Mouse (Mus musculus) heart, adult 2 months (tissue): ENCODE data around the gene Plac1. TPM values are rescaled to one million over a fixed set of nuclear protein-coding genes. Genes with fewer than 3 reads are reported as not detected.
"Not testable (repeated sequence)": the region's sequence is repeated elsewhere in the genome, so short reads cannot be mapped to it uniquely, and the experiment has no call there.

ENCODE experiments used
- DNase-seq, 2 experiments: peaks; one replicate each; pipeline ENCODE4 v3.0.0; 2021
- H3K27ac ChIP-seq: fragments of 200-600 bp; 2 replicates; pipeline ENCODE4 v1.8.1; 2022
- H3K27me3 ChIP-seq: fragments of 200-500 bp; 2 replicates; pipeline ENCODE4 v1.6.1; 2012; ENCODE audit warnings: mild to moderate bottlenecking, low read length, inconsistent platforms, mixed read lengths; ENCODE audit not compliant: control insufficient read depth, insufficient read depth
- H3K36me3 ChIP-seq: fragments of 200-500 bp; 2 replicates; pipeline ENCODE4 v1.6.1; 2012; ENCODE audit warnings: low read length, inconsistent platforms; ENCODE audit not compliant: control insufficient read depth, insufficient read depth
- H3K4me1 ChIP-seq: fragments of 200-500 bp; 2 replicates; pipeline ENCODE4 v1.6.1; 2011; ENCODE audit warnings: low read length; ENCODE audit not compliant: control insufficient read depth, insufficient read depth
- H3K4me3 ChIP-seq: fragments of 200-600 bp; 2 replicates; pipeline ENCODE4 v1.8.1; 2022
- H3K79me2 ChIP-seq: fragments of 200-500 bp; replicated peaks from 2 replicates; pipeline ENCODE4 v1.6.1; 2012; ENCODE audit warnings: mild to moderate bottlenecking, inconsistent platforms, low read length, moderate library complexity, mixed read lengths; ENCODE audit not compliant: control insufficient read depth, insufficient read depth
- H3K9ac ChIP-seq: fragments of 200-500 bp; 2 replicates; pipeline ENCODE4 v1.6.1; 2012; ENCODE audit warnings: low read depth, mild to moderate bottlenecking, control low read depth, inconsistent platforms, low read length, mixed read lengths
- CTCF ChIP-seq: fragments of 200-600 bp; IDR thresholded peaks from 2 replicates; pipeline ENCODE4 v1.8.1; 2022; ENCODE audit warnings: antibody characterized with exemption, mild to moderate bottlenecking, moderate library complexity
- EP300 ChIP-seq: fragments of 200-500 bp; IDR thresholded peaks from 2 replicates; pipeline ENCODE4 v1.6.1; 2011; ENCODE audit warnings: low read depth, low read length, control low read depth; ENCODE audit not compliant: insufficient read depth
- POLR2A ChIP-seq: fragments of 200-500 bp; IDR thresholded peaks from 2 replicates; pipeline ENCODE4 v1.6.1; 2011; ENCODE audit warnings: mild to moderate bottlenecking, low read depth, low read length, control low read depth; ENCODE audit not compliant: insufficient read depth
- WGBS: fragments of 180-500 bp; shearing (Covaris S2); methylation state at CpG from one replicate; pipeline ENCODE4 v1.1.7; 2018; 5-methylcytosine and 5-hydroxymethylcytosine counted together
- intact Hi-C: fragments of 180-260 bp; cut with DNase I; formaldehyde crosslinking; loops from one replicate; pipeline ENCODE4 v1.15.1; 2025
- long read RNA-seq: library from polyadenylated mRNA; stranded (forward); transcript quantifications from one replicate; pipeline ENCODE4 v2.0.0, GENCODE M21; 2021
- polyA plus RNA-seq: library from polyadenylated mRNA; depleted of rRNA; stranded (reverse); fragments of >200 nt; gene quantifications from 2 replicates; pipeline ENCODE4 v1.2.3, GENCODE M21; 2012; rRNA removed
- total RNA-seq, 2 experiments: library from RNA; stranded (reverse); gene quantifications; 2 replicates each; pipeline ENCODE4 v1.2.3; 2021

Plac1 gene
- total RNA-seq (not detected), polyA plus RNA-seq (0.38 TPM in 1 of 2 replicates, not detected in the other)
- long read RNA-seq = 0 reads

DNA sequence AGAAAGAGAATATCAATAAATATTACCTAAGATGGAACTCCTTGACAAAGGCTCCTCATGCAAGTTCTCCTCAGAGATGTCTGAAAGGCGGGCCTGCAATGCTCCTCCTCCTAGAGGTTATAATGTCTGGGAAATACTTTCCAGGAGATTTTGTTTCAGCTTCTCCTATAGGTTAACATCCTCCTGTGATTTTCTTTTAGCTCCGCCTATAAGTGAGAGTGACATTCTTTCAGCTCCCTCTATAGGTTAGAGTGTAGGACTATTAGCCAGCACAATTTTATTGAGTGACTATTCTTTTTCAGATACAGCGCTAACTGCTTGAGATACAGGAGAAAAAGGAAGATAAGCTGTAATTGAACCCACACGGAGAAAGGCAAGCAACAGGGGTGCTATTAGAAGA, at the start of gene Plac1:
Gene Plac1 (minus strand): TSS at position 101 of the 400 bp plus-strand sequence.
- H3K9ac ChIP-seq = no peak within 1 kb of the TSS
- no peak within 1 kb of the TSS for H3K4me3 ChIP-seq
- DNase-seq = no peak
- H3K36me3 ChIP-seq = no peaks in the 10 kb centered on the region
- 70% methylated on average over 4 of the region's 4 CpGs for WGBS
- H3K79me2 ChIP-seq = no peaks in the 10 kb centered on the region
- intact Hi-C loops = no loop called here
- TF ChIP-seq EP300 = no peak
- no peak for TF ChIP-seq CTCF
- TF ChIP-seq POLR2A = no peak
- H3K27ac ChIP-seq = no peak within 1 kb of the TSS
- H3K27me3 ChIP-seq = no peaks in the 10 kb centered on the region
- H3K4me1 ChIP-seq = no peaks in the 10 kb centered on the region

DNA sequence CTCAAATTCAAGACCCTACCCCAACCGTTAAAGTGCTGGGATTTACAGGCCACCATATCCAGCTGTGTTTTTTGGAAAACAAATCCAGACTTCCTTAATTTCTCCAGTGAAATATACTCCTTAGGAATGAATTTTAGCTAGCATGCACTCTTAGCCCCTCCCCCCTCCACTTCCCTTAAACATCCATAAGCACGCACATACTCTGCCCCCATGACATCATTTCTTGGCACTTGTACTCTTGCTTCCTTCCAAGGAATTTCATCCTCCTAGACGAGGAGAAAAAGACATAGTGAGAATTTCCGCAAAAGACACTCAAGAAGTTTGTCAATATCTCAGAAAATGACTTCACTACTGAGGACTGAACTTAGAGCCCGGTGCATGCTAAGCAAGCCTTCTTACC, 48.0 kb upstream of the Plac1 start:
- no peak for TF ChIP-seq POLR2A
- no peak for TF ChIP-seq CTCF
- no peak for TF ChIP-seq EP300
- Histone ChIP-seq H3K27ac (no peak overlapping the region), H3K27me3 (no peaks in the 10 kb centered on the region), H3K4me1 (no peaks in the 10 kb centered on the region), H3K79me2 (no peaks in the 10 kb centered on the region), H3K9ac (no peak overlapping the region), H3K4me3 (no peak overlapping the region), H3K36me3 (no peaks in the 10 kb centered on the region)
- DNase-seq = no peak
- 54% methylated on average over 5 of the region's 5 CpGs for WGBS
- intact Hi-C loops = no loop called here

DNA sequence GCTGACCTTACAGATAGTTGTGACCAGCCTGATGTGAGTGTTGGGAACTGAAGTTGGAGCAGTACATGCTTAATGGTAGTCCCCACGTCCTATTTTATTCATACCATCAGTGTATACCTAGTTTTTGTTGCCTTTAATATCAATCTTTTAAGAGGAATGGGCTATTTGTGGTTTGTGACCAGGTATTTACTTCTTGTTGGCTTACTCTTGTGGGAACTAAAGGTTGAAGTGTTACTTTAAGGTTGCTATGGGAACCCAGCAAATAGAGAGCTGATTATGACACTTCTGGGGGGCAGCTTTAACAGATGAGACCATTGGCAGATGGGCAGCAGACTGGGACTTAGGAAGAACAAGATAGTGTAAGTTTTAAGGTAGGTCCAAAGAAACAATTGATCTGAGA, 33.2 kb upstream of the Plac1 start, which contains the start of gene Fam122c:
Gene Fam122c (plus strand): TSS at position 301 of the 400 bp plus-strand sequence.
- Histone ChIP-seq H3K27me3 (no peaks in the 10 kb centered on the region), H3K36me3 (no peaks in the 10 kb centered on the region), H3K4me3 (no peak within 1 kb of the TSS), H3K4me1 (peaks cover 1% of the 10 kb centered on the region; the same call in 1 of the 2 replicates), H3K9ac (no peak within 1 kb of the TSS), H3K79me2 (no peaks in the 10 kb centered on the region), H3K27ac (no peak within 1 kb of the TSS)
- no peak for DNase-seq
- WGBS = 52% methylated on average over 1 of the region's 1 CpGs
- TF ChIP-seq EP300 (no peak), CTCF (no peak), POLR2A (no peak)
- intact Hi-C loops = loop anchor here (5.0 kb wide), 1 partner anchor 94 kb away; no protein-coding TSS in a partner anchor

DNA sequence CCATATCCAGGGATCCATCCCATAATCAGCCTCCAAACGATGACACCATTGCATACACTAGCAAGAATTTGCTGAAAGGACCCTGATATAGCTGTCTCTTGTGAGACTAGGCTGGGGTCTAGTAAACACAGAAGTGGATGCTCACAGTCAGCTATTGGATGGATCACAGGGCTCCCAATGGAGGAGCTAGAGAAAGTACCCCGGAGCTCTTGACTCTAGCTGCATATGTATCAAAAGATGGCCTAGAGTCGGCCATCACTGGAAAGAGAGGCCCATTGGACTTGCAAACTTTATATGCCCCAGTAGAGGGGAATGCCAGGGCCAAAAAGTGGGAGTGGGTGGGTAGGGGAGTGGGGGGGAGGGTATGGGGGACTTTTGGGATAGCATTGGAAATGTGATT, 31.7 kb upstream of the Plac1 start:
- not testable (repeated sequence) for H3K4me1 ChIP-seq, H3K36me3 ChIP-seq, H3K27ac ChIP-seq, DNase-seq, H3K27me3 ChIP-seq, H3K4me3 ChIP-seq, H3K79me2 ChIP-seq, H3K9ac ChIP-seq
- 76% methylated on average over 3 of the region's 3 CpGs for WGBS
- intact Hi-C loops = loop anchor here (5.0 kb wide), 1 partner anchor 96 kb away; no protein-coding TSS in a partner anchor

DNA sequence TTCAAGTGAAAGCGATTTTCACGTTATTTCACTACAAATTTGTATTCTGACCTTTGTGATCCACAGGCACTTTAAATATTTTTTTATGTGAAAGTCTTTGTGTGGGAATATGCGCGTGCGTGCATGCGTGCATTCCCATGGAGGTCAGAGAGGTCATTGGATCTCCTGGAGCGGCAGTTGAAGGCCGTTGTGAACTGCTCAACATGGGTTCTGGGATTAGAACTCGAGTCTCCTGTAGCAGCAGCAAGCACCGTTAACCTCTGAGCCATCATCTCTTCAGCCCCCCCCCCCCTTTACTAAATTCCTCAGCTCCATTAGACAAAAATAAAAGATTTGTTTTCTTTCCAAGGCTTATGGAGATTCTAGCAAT, 30.1 kb upstream of the Plac1 start:
- no peaks in the 10 kb centered on the region for H3K36me3 ChIP-seq
- intact Hi-C loops = loop anchor here (5.0 kb wide), 1 partner anchor 97 kb away; no protein-coding TSS in a partner anchor
- H3K9ac ChIP-seq = no peak overlapping the region
- peak overlapping the region; percentile 68 for H3K4me3 ChIP-seq
- no peaks in the 10 kb centered on the region for H3K79me2 ChIP-seq
- peaks cover 1% of the 10 kb centered on the region; the same call in 1 of the 2 replicates for H3K4me1 ChIP-seq
- TF ChIP-seq POLR2A = no peak
- TF ChIP-seq EP300 = no peak
- no peak for TF ChIP-seq CTCF
- WGBS = 24% methylated on average over 10 of the region's 10 CpGs
- no peaks in the 10 kb centered on the region for H3K27me3 ChIP-seq
- DNase-seq = no peak
- no peak overlapping the region for H3K27ac ChIP-seq

DNA sequence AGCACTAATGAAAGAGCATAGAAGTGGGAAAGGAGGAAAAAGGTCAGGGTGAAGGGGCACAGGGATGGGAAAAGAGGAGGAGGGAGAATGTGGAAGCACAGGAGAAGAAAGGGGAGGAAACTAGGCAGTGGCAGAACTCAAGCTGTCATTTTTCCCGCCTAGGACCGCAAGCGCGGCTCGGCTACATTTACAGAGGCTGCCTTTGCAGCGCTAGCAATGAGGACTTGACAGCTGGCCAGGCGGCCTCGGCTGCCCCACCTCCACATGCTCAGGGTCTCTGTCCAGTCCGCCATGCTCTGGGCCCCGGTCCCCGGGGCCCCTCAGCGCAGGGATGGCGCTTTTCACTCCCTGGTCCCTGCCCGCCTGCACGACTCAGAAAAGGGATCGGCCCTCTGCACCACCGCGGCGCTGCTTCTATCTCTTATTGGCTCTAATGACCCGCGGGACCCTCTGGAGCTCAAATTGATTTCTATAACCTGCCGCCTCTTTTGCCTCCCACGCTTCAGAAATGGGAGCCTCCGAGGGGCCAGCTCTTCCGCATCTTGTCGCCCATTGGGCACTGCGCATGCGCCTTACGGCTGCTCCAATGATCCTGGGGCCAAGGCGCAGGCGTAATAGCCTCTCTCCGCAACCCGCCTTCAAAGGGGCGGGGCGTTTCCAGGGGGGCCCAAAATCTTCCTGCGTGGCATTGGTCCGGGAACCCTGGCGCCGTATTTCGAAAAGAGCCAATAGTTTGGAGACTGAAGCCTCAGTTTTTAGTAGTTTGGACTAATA, 29.6 kb upstream of the Plac1 start, which contains the start of gene Fam122b:
Gene Fam122b (minus strand): TSS at position 517 of the 774 bp plus-strand sequence.
- H3K9ac ChIP-seq = peak within 1 kb of the TSS; percentile 47
- H3K79me2 ChIP-seq = no peaks in the 10 kb centered on the region
- peak; percentile 90 to 93 for DNase-seq
- H3K27ac ChIP-seq = peak within 1 kb of the TSS; percentile 33
- H3K27me3 ChIP-seq = no peaks in the 10 kb centered on the region
- H3K36me3 ChIP-seq = no peaks in the 10 kb centered on the region
- no peak for TF ChIP-seq EP300
- TF ChIP-seq POLR2A = peak; percentile 34; the same call in 1 of the 2 replicates
- peak within 1 kb of the TSS; percentile 68 for H3K4me3 ChIP-seq
- 20% methylated on average over 40 of the region's 40 CpGs for WGBS
- intact Hi-C loops = loop anchor here (5.0 kb wide), 1 partner anchor 98 kb away; no protein-coding TSS in a partner anchor
- peaks cover 1% of the 10 kb centered on the region; the same call in 1 of the 2 replicates for H3K4me1 ChIP-seq
